Mouse (Mus musculus) cerebellum, adult 8-10 months (tissue): ENCODE measurements around the gene RPS10-NUDT3.

ENCODE experiments used
- DNase-seq: peaks from one replicate; pipeline ENCODE4 v3.0.0; 2022

RPS10-NUDT3 gene

DNA sequence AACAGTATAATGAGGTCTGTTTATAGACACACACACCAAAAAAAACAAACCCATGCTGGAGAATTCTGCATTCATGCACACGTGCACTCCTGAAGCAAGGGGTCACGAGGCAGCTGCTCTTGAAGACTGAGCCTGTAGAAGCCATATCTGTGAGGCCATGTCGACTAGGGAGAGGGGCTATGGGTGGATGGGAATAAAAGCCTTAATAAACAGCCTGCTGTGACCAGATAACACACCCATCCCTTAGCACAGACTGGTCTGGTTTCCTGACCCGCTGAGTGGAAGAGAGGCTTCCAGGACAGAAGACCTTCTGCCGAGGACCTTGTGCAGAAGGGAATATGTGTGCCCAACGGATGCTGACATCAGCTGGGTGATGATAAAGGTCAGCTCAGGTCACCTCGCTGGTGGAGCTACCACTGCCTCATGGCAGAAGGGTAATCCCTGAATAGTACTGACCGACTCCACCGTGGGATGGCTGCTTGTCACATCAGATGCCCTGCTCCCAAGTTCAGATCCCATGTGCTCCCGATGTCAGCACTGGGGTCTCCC lies 61.2 kb downstream of the RPS10-NUDT3 start:
- DNase-seq: no peak

- DNase-seq: no peak
Measured at GRCm38 (mm10) chr17:27571315-27571714, 63.7 kb downstream of the RPS10-NUDT3 start.

GRCm38 (mm10) chr17:27568228-27568627 lies 66.8 kb downstream of the RPS10-NUDT3 start:
- no peak for DNase-seq

- no peak for DNase-seq
Measured at GRCm38 (mm10) chr17:27565942-27566267, 69.1 kb downstream of the RPS10-NUDT3 start.

GRCm38 (mm10) chr17:27565163-27565941 lies 69.7 kb downstream of the RPS10-NUDT3 start, which contains the start of gene AI413582:
TSS of gene AI413582 (minus strand) at chr17:27565756.
- DNase-seq: peak; percentile 99

- peak; percentile 57 for DNase-seq
Measured at GRCm38 (mm10) chr17:27564391-27565162, 70.4 kb downstream of the RPS10-NUDT3 start.

- DNase-seq: peak; percentile 58
Measured at GRCm38 (mm10) chr17:27563771-27564244, 71.2 kb downstream of the RPS10-NUDT3 start.

DNA sequence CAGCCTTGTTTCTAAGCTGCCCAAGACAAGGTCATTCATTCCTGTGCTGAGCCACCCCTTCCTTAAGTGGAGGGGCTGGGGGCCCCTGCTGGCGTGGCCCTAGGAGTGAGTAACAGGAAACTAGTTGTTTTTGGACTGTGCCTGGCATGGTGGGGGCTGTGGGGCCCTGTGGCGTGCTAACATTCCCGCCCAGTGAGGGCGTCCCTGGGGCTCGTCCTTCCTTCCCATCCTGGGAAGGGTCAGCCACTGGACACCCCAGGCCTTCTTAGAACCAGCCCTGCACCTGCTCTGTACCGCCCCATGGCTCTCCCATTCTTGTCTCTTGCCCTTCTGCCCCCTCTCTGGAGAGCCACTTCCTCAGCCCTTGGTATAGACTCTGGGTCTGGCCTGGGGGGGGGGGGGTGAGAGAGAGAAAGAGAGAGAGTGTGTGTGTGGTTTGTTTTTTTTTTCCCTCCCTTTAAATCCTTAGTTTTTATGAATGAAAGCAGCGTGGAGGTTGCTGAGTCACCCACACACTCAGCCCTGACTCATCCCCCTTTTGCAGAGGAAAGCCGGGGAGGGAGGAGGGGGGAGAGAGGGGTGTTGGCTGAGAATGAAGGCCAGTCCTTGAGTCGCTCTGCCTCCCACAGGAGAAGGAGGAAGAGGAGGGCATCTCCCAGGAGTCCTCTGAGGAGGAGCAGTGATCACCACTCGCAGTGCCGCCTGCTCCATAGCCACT lies 73.1 kb downstream of the RPS10-NUDT3 start:
- DNase-seq: no peak

DNA sequence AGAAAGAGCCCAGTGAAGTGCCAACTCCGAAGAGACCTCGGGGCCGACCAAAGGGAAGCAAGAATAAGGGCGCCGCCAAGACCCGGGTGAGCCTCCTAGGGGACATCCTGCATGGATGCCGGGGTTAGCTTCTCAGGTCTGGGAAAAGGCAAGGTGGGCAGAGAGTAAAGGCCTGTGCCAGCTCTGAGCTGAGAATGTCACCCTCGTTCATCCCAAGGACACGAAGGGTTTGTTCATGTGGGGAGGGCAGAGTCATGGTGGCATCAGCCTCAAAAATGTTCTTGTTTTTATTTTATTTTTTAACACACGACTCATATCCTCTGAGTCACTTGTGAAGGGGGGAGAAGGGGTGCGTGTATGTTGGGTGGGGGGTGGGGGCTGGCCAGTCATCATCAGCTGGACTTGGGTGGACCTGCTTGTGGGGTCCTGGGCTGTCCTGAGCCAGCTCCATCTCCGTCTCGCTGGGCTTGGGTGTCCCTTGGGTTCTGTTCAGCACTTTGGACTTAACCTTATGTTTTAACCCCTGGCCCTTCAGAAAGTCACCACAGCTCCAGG lies 74.0 kb downstream of the RPS10-NUDT3 start:
- DNase-seq: no peak

GRCm38 (mm10) chr17:27559596-27559995 lies 75.4 kb downstream of the RPS10-NUDT3 start:
- no peak for DNase-seq

- DNase-seq: no peak
Measured at GRCm38 (mm10) chr17:27558845-27559244, 76.2 kb downstream of the RPS10-NUDT3 start.

DNA sequence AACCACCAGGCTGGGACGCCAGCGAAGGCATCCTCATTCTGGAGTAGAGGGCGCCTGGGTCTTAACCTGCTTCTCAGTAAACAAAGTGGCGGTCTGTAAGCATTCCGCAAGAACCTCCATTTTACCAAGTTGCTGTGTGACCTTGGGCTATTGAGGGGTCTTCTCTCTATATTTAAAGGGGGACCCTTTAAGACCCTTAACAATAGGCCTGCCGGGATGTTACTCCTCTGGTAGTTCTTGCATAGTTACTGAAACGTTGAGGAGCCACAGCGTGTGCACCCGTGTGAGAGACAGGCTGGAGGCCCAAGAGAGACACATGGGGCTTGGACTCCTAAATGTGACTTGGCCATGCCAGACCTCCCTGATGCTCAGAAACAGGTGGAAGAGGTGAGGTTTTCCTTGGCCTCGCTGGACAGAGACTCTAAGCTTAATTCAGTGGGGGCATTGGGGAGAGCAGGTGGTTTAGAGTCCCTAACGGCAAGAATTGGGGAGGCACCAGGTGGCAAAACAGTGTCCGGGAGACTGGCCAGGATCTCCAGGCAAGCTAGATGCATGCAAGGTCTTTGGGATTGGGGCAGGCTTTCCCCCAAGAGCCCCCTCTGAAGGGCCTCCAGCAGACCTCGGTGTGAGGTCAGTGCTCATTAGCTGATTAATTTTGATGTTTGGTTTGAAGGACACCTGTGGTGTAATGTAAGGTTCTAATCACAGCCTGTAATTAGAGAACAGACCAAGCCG lies 76.9 kb downstream of the RPS10-NUDT3 start:
- peak; percentile 69 for DNase-seq

DNA sequence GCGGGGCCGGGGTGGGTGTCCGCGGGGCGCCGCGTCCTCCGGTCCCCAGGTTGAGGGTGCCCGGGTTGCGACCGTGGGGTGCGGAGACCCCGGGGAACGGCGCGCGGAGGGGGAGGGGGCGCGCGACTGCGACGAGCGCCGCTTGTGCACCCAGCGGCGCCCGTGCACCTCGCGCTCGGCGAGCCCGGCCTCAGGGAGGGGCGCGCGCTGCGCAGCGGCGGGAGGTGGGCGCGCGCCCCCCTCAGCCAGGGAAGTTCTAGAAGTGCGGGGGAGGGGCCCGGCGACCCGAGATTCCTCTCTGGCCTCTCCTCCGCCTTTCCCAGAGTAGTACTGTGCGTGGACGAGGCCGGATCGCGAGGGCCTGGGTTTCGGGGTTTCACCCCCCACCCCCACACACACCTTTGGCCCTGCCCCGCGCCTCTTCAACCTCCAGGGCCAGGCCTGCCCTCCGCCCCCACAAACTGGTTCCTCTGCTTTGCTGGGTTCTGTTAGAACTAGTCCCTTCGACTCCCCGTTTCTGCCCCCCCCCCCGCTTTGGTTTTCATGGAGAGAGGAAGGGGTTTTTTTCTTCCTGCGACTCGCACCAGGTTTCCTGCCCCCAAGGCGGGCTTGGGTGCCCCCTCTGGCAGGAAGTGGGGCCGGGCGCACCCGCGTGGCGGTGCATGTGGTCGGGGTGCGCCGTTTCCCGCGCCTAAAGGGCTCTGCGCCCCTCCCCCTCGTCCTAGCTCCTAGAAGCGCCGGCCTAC lies 77.7 kb downstream of the RPS10-NUDT3 start:
- no peak for DNase-seq

GRCm38 (mm10) chr17:27556315-27557011 lies 78.6 kb downstream of the RPS10-NUDT3 start, which contains the start of gene Hmga1:
TSS of gene Hmga1 (plus strand) at chr17:27556497.
- peak; percentile 84 for DNase-seq

GRCm38 (mm10) chr17:27555512-27556172 lies 79.4 kb downstream of the RPS10-NUDT3 start:
- peak; percentile 50 for DNase-seq

DNA sequence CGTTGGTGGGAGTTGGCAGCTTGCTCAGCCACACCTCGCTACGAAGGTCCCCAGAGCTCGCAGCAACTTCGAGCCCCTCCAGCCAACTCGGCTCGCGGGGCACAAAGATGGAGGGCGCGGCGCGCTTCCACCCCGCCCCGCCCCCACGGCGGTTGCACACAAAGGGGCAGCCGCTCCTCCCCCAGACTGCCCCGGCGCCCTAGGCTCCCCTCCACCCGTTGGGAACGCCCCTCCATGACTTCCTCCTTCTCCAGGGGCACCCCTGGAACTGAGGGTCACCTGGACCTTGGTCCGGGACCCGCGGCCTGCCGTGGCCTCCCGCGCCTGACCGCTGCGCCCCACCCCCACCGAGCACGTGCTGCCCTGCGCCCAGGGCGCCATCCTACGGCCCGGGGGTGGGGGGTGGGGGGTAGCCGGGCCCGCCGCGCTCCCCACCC lies 79.9 kb downstream of the RPS10-NUDT3 start:
- no peak for DNase-seq

GRCm38 (mm10) chr17:27554062-27554960 lies 80.7 kb downstream of the RPS10-NUDT3 start:
- no peak for DNase-seq
